Mouse (Mus musculus): Measurements from ENCODE around the gene Gm4131.

Gene Gm4131

GRCm38 (mm10) chr14:62457420-62458181, 109.1 kb downstream of the Gm4131 start:
- DNase-seq (ENCODE audit: low spot score), result peak; percentile 93

GRCm38 (mm10) chr14:62456239-62456747, 110.4 kb downstream of the Gm4131 start, which contains the start of gene Gucy1b2:
Gucy1b2 (minus strand) TSS chr14:62456289.
- DNase-seq (ENCODE audit: low spot score), result no peak

GRCm38 (mm10) chr14:62455570-62455879, 111.2 kb downstream of the Gm4131 start:
- no peak for DNase-seq (ENCODE audit: low spot score)

- DNase-seq (ENCODE audit: low spot score), result no peak
Measured at GRCm38 (mm10) chr14:62454760-62455569, 111.8 kb downstream of the Gm4131 start.

GRCm38 (mm10) chr14:62454136-62454535, 112.6 kb downstream of the Gm4131 start:
- DNase-seq (ENCODE audit: low spot score), result no peak

GRCm38 (mm10) chr14:62453276-62453675, 113.4 kb downstream of the Gm4131 start:
- DNase-seq (ENCODE audit: low spot score), result no peak

- DNase-seq (ENCODE audit: low spot score), result no peak
Measured at GRCm38 (mm10) chr14:62450706-62451105, 116.0 kb downstream of the Gm4131 start.

- no peak for DNase-seq (ENCODE audit: low spot score)
Measured at GRCm38 (mm10) chr14:62447214-62447548, 119.5 kb downstream of the Gm4131 start.

GRCm38 (mm10) chr14:62446385-62447213, 120.1 kb downstream of the Gm4131 start:
- DNase-seq (ENCODE audit: low spot score), result peak; percentile 45

- DNase-seq (ENCODE audit: low spot score), result no peak
Measured at GRCm38 (mm10) chr14:62443840-62444430, 122.8 kb downstream of the Gm4131 start.

- DNase-seq (ENCODE audit: low spot score), result no peak
Measured at GRCm38 (mm10) chr14:62442971-62443370, 123.8 kb downstream of the Gm4131 start.

- DNase-seq (ENCODE audit: low spot score), result no peak
Measured at GRCm38 (mm10) chr14:62440036-62440435, 126.7 kb downstream of the Gm4131 start.

- no peak for DNase-seq (ENCODE audit: low spot score)
Measured at GRCm38 (mm10) chr14:62438236-62438635, 128.5 kb downstream of the Gm4131 start.

GRCm38 (mm10) chr14:62437806-62438205, 128.9 kb downstream of the Gm4131 start:
- DNase-seq (ENCODE audit: low spot score), result no peak

GRCm38 (mm10) chr14:62425277-62425691, 141.4 kb downstream of the Gm4131 start:
- no peak for DNase-seq (ENCODE audit: low spot score)

- no peak for DNase-seq (ENCODE audit: low spot score)
Measured at GRCm38 (mm10) chr14:62422265-62422664, 144.5 kb downstream of the Gm4131 start.

- DNase-seq (ENCODE audit: low spot score), result no peak
Measured at GRCm38 (mm10) chr14:62417501-62417900, 149.2 kb downstream of the Gm4131 start.

- no peak for DNase-seq (ENCODE audit: low spot score)
Measured at GRCm38 (mm10) chr14:62416742-62417134, 150.0 kb downstream of the Gm4131 start.

GRCm38 (mm10) chr14:62416007-62416741, 150.5 kb downstream of the Gm4131 start:
- DNase-seq (ENCODE audit: low spot score), result no peak

Data from embryo, embryonic 10.5 days (tissue).